Mouse (Mus musculus) limb, embryonic 15.5 days (tissue): ENCODE measurements around the gene Heatr5b. TPM values are rescaled to one million over a fixed set of nuclear protein-coding genes. Genes with fewer than 3 reads are reported as not detected.

Source experiments
- ATAC-seq: fragments of 200-750 bp; cut with Nextera tagmentation; 2 replicates; pipeline ENCODE4 v1.8.0; 2017; ENCODE audit warnings: low read depth, moderate TSS enrichment; ENCODE audit not compliant: insufficient number of reproducible peaks, low FRiP score, low TSS enrichment
- H3K27ac ChIP-seq: fragments of 300-500 bp; sonication (generic); 2 replicates; pipeline ENCODE4 v1.5.1; 2015; ENCODE audit warnings: moderate library complexity, mild to moderate bottlenecking, inconsistent platforms
- H3K27me3 ChIP-seq: fragments of 300-500 bp; sonication (generic); 2 replicates; pipeline ENCODE4 v1.6.1; 2015; ENCODE audit warnings: inconsistent platforms
- H3K36me3 ChIP-seq: fragments of 300-500 bp; sonication (generic); 2 replicates; pipeline ENCODE4 v1.6.1; 2015; ENCODE audit warnings: inconsistent platforms
- H3K4me1 ChIP-seq: fragments of 300-500 bp; sonication (generic); 2 replicates; pipeline ENCODE4 v1.6.1; 2015; ENCODE audit warnings: inconsistent platforms
- H3K4me2 ChIP-seq: fragments of 300-500 bp; sonication (generic); 2 replicates; pipeline ENCODE4 v1.6.1; 2015; ENCODE audit warnings: mild to moderate bottlenecking, inconsistent platforms
- H3K4me3 ChIP-seq: fragments of 300-500 bp; sonication (generic); 2 replicates; pipeline ENCODE4 v1.5.1; 2015; ENCODE audit warnings: mild to moderate bottlenecking, inconsistent platforms
- H3K9ac ChIP-seq: fragments of 300-500 bp; sonication (generic); 2 replicates; pipeline ENCODE4 v1.6.1; 2015; ENCODE audit warnings: inconsistent platforms
- H3K9me3 ChIP-seq: fragments of 300-500 bp; sonication (generic); 2 replicates; pipeline ENCODE4 v1.6.1; 2016; ENCODE audit warnings: inconsistent platforms
- WGBS: fragments of 180-500 bp; shearing (Covaris S2); methylation state at CpG from one replicate; pipeline ENCODE4 v1.1.7; 2015; 5-methylcytosine and 5-hydroxymethylcytosine counted together
- polyA plus RNA-seq: library from polyadenylated mRNA; unstranded; fragments of >200 nt; fragmentation: Nextera tagmentation; extraction: Ambion mirVana; gene quantifications from 2 replicates; pipeline ENCODE4 v1.2.1, GENCODE M21; 2015

The Heatr5b gene
- polyA plus RNA-seq = 10.1 and 12.0 TPM in 2 replicates

GRCm38 (mm10) chr17:78834856-78835835, at the start of gene Heatr5b, which contains the start of gene Gpatch11:
TSS of gene Heatr5b (minus strand) at chr17:78835364.
TSS of gene Gpatch11 (plus strand) at chr17:78835567.
- peak within 1 kb of the TSS; percentile 86 for H3K4me2 ChIP-seq
- peaks cover 22% of the 10 kb centered on the region for H3K36me3 ChIP-seq
- no peaks in the 10 kb centered on the region for H3K27me3 ChIP-seq
- under 1% methylated on average over 81 of the region's 81 CpGs for WGBS
- H3K9ac ChIP-seq = peak within 1 kb of the TSS; percentile 76
- ATAC-seq = peak; percentile 97
- H3K9me3 ChIP-seq = no peaks in the 10 kb centered on the region
- H3K4me1 ChIP-seq = peaks cover 8% of the 10 kb centered on the region; the same call in 1 of the 2 replicates
- peak within 1 kb of the TSS; percentile 86 for H3K27ac ChIP-seq
- peak within 1 kb of the TSS; percentile 87 for H3K4me3 ChIP-seq

GRCm38 (mm10) chr17:78883291-78883690, 48.1 kb upstream of the Heatr5b start:
- 87% methylated on average over 4 of the region's 4 CpGs for WGBS
- peaks cover 8% of the 10 kb centered on the region for H3K36me3 ChIP-seq
- H3K27me3 ChIP-seq = no peaks in the 10 kb centered on the region
- no peak for ATAC-seq
- peaks cover 15% of the 10 kb centered on the region for H3K4me1 ChIP-seq
- no peak overlapping the region for H3K4me2 ChIP-seq
- no peaks in the 10 kb centered on the region for H3K9me3 ChIP-seq
- H3K9ac ChIP-seq = no peak overlapping the region
- no peak overlapping the region for H3K27ac ChIP-seq
- H3K4me3 ChIP-seq = no peak overlapping the region

- Histone ChIP-seq H3K36me3 (peaks cover 16% of the 10 kb centered on the region), H3K4me3 (peak within 1 kb of the TSS; percentile 61), H3K9ac (peak within 1 kb of the TSS; percentile 62), H3K4me1 (peaks cover 15% of the 10 kb centered on the region), H3K4me2 (peak within 1 kb of the TSS; percentile 60), H3K27ac (peak within 1 kb of the TSS; percentile 82), H3K27me3 (no peaks in the 10 kb centered on the region), H3K9me3 (no peaks in the 10 kb centered on the region)
- peak; percentile 87 for ATAC-seq
- 1% methylated on average over 28 of the region's 28 CpGs for WGBS
Measured at GRCm38 (mm10) chr17:78882401-78883112, 47.4 kb upstream of the Heatr5b start, which contains the start of gene Eif2ak2. TSS of gene Eif2ak2 (minus strand) at chr17:78882573.

GRCm38 (mm10) chr17:78881878-78882304, 46.7 kb upstream of the Heatr5b start:
- ATAC-seq = 0 out of 2 replicates have a peak, but pooled peaks have one; percentile 26
- H3K36me3 ChIP-seq = peaks cover 21% of the 10 kb centered on the region
- H3K9me3 ChIP-seq = no peaks in the 10 kb centered on the region
- H3K9ac ChIP-seq = peak overlapping the region; percentile 62
- WGBS = 13% methylated on average over 5 of the region's 7 CpGs
- peaks cover 15% of the 10 kb centered on the region for H3K4me1 ChIP-seq
- peak overlapping the region; percentile 82; the same call in 1 of the 2 replicates for H3K27ac ChIP-seq
- peak overlapping the region; percentile 60 for H3K4me2 ChIP-seq
- peak overlapping the region; percentile 61 for H3K4me3 ChIP-seq
- no peaks in the 10 kb centered on the region for H3K27me3 ChIP-seq

GRCm38 (mm10) chr17:78873886-78874285, 38.7 kb upstream of the Heatr5b start:
- Histone ChIP-seq H3K36me3 (peaks cover 52% of the 10 kb centered on the region), H3K9me3 (no peaks in the 10 kb centered on the region), H3K4me1 (no peaks in the 10 kb centered on the region), H3K4me2 (no peak overlapping the region), H3K27me3 (no peaks in the 10 kb centered on the region), H3K27ac (no peak overlapping the region), H3K4me3 (no peak overlapping the region), H3K9ac (no peak overlapping the region)
- ATAC-seq = no peak
- WGBS = 94% methylated on average over 6 of the region's 6 CpGs

- Histone ChIP-seq H3K4me2 (no peak overlapping the region), H3K4me1 (no peaks in the 10 kb centered on the region), H3K4me3 (no peak overlapping the region), H3K9me3 (no peaks in the 10 kb centered on the region), H3K27me3 (no peaks in the 10 kb centered on the region), H3K27ac (no peak overlapping the region), H3K36me3 (peaks cover 40% of the 10 kb centered on the region), H3K9ac (no peak overlapping the region)
- ATAC-seq = no peak
- 85% methylated on average over 10 of the region's 10 CpGs for WGBS
Measured at GRCm38 (mm10) chr17:78856243-78856642, 21.1 kb upstream of the Heatr5b start.

GRCm38 (mm10) chr17:78842271-78842928, 7.2 kb upstream of the Heatr5b start:
- Histone ChIP-seq H3K27me3 (no peaks in the 10 kb centered on the region), H3K4me1 (no peaks in the 10 kb centered on the region), H3K4me2 (no peak overlapping the region), H3K9me3 (no peaks in the 10 kb centered on the region), H3K36me3 (peaks cover 65% of the 10 kb centered on the region), H3K27ac (no peak overlapping the region), H3K9ac (no peak overlapping the region), H3K4me3 (no peak overlapping the region)
- 87% methylated on average over 7 of the region's 7 CpGs for WGBS
- ATAC-seq = no peak

GRCm38 (mm10) chr17:78836056-78836455, 892 bp upstream of the Heatr5b start:
- Histone ChIP-seq H3K9me3 (no peaks in the 10 kb centered on the region), H3K4me3 (peak overlapping the region; percentile 87), H3K9ac (peak overlapping the region; percentile 55), H3K4me1 (peaks cover 8% of the 10 kb centered on the region; the same call in 1 of the 2 replicates), H3K4me2 (peak overlapping the region; percentile 86), H3K27ac (peak overlapping the region; percentile 86), H3K27me3 (no peaks in the 10 kb centered on the region), H3K36me3 (peaks cover 17% of the 10 kb centered on the region)
- ATAC-seq = no peak
- 14% methylated on average over 2 of the region's 2 CpGs for WGBS

- H3K36me3 ChIP-seq = peaks cover 69% of the 10 kb centered on the region
- WGBS = 86% methylated on average over 13 of the region's 13 CpGs
Measured at GRCm38 (mm10) chr17:78824346-78824745, 10.8 kb downstream of the Heatr5b start.

GRCm38 (mm10) chr17:78809582-78809981, 25.6 kb downstream of the Heatr5b start:
- Histone ChIP-seq H3K27ac (no peak overlapping the region), H3K9ac (no peak overlapping the region), H3K27me3 (no peaks in the 10 kb centered on the region), H3K4me1 (no peaks in the 10 kb centered on the region), H3K36me3 (peaks cover 35% of the 10 kb centered on the region), H3K4me3 (no peak overlapping the region), H3K9me3 (no peaks in the 10 kb centered on the region), H3K4me2 (no peak overlapping the region)
- WGBS = 95% methylated on average over 3 of the region's 3 CpGs
- ATAC-seq = no peak

More at GRCm38 (mm10) chr17:78824346-78824745, 10.8 kb downstream of the Heatr5b start:
- Histone ChIP-seq H3K4me3 (no peak overlapping the region), H3K9ac (no peak overlapping the region), H3K27me3 (no peaks in the 10 kb centered on the region), H3K9me3 (no peaks in the 10 kb centered on the region), H3K27ac (no peak overlapping the region), H3K4me2 (no peak overlapping the region), H3K4me1 (no peaks in the 10 kb centered on the region)
- ATAC-seq = no peak

- Histone ChIP-seq H3K27me3 (no peaks in the 10 kb centered on the region), H3K4me1 (no peaks in the 10 kb centered on the region), H3K36me3 (peaks cover 35% of the 10 kb centered on the region), H3K9me3 (no peaks in the 10 kb centered on the region), H3K9ac (no peak overlapping the region), H3K27ac (no peak overlapping the region), H3K4me3 (no peak overlapping the region), H3K4me2 (no peak overlapping the region)
- no peak for ATAC-seq
Measured at GRCm38 (mm10) chr17:78809019-78809418, 26.1 kb downstream of the Heatr5b start.
